Mouse (Mus musculus): ENCODE measurements around the gene Hilpda.

DNA sequence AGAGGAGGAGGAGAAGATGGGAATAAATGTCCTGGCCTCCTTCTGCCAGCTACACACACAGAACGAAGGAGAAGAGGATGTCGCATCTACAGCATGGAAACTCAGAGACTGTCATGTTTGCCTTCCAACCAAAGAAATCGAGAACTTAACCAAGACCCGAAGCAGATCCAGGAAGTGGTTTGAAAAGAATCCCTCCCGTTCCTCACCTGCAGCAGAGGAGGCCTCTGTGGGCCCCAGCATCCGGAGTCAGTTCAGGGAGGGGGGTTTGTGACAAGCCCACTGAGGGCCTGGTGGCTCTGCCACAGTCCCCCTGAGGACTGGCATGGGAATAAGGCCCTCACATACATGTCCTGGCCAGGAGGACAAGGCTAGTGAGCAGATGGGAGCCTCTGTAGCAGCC is 40.0 kb upstream of the Hilpda start:
- TF ChIP-seq CTCF (conservative IDR thresholded peaks at IDR 0.05; ENCODE audit: low read length): no peak
- no peak for TF ChIP-seq NANOG (IDR thresholded peaks at IDR 0.05; ENCODE audit: borderline replicate concordance, low read length)
- TF ChIP-seq POU5F1 (IDR thresholded peaks at IDR 0.05; ENCODE audit: borderline replicate concordance, low read length): no peak

Measured in E14TG2a.4 (cell line).